Mouse (Mus musculus): ENCODE data around the gene Gm5431. TPM values are rescaled to one million over a fixed set of nuclear protein-coding genes. Genes with fewer than 3 reads are reported as not detected.

Gm5431 gene
- total and polyA plus RNA-seq, 2 experiments from 2014 or later, result 0.11 to 0.92 TPM

- no peaks in the 10 kb centered on the region for H3K27me3 ChIP-seq (ENCODE audit: control insufficient read depth, insufficient read depth, low read length)
- no peak overlapping the region for H3K4me3 ChIP-seq (ENCODE audit: low read depth, low read length)
- no peaks in the 10 kb centered on the region for H3K36me3 ChIP-seq (replicated peaks; ENCODE audit: control insufficient read depth, insufficient read depth, low read length)
- H3K4me1 ChIP-seq (ENCODE audit: control insufficient read depth, insufficient read depth), result no peaks in the 10 kb centered on the region
- ATAC-seq (ENCODE audit: insufficient read depth, low read depth), result no peak
- H3K27ac ChIP-seq (ENCODE audit: low read depth), result no peak overlapping the region
- H3K9me3 ChIP-seq (replicated peaks; ENCODE audit: control insufficient read depth, low read length), result no peaks in the 10 kb centered on the region
- WGBS, result 38% methylated on average over 13 of the region's 13 CpGs
- no peak overlapping the region for H3K4me2 ChIP-seq (ENCODE audit: low read depth, low read length)
- DNase-seq (ENCODE audit: low spot score), result no peak
- TF ChIP-seq EP300 (IDR thresholded peaks at IDR 0.05; ENCODE audit: low read depth), result no peak
- no peak for TF ChIP-seq CTCF (IDR thresholded peaks at IDR 0.05; ENCODE audit: low read depth)
- H3K9ac ChIP-seq (replicated peaks; ENCODE audit: low read depth, low read length), result no peak overlapping the region
Measured at GRCm38 (mm10) chr11:48845244-48845815, 56.7 kb downstream of the Gm5431 start.

DNA sequence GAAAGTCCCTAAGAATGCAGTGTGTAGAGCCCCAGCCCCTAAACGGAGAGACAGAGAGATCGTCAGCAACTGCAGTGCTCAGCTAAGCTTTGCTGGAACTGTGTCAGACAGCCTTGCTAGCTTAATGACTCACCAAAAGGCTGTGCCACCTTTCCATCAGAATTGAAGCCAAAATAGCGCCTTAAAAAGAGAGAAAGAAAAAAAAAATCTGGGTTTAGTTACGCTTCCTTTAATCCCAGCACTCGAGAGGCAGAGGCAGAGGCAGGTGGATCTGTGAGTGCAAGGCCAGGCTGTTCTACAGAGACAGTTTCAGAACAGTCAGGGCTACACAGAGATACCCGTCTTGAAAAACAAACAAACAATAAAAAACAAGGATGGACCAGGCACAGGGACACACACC is 57.7 kb downstream of the Gm5431 start:
- 63% methylated on average over 6 of the region's 6 CpGs for WGBS
- DNase-seq (ENCODE audit: low spot score) (no peak), ATAC-seq (ENCODE audit: insufficient read depth, low read depth) (no peak)
- TF ChIP-seq EP300 (IDR thresholded peaks at IDR 0.05; ENCODE audit: low read depth) (no peak), CTCF (IDR thresholded peaks at IDR 0.05; ENCODE audit: low read depth) (no peak)
- Histone ChIP-seq H3K27ac (ENCODE audit: low read depth) (no peak overlapping the region), H3K4me2 (ENCODE audit: low read depth, low read length) (no peak overlapping the region), H3K9ac (replicated peaks; ENCODE audit: low read depth, low read length) (no peak overlapping the region), H3K36me3 (replicated peaks; ENCODE audit: control insufficient read depth, insufficient read depth, low read length) (no peaks in the 10 kb centered on the region), H3K9me3 (replicated peaks; ENCODE audit: control insufficient read depth, low read length) (no peaks in the 10 kb centered on the region), H3K27me3 (ENCODE audit: control insufficient read depth, insufficient read depth, low read length) (no peaks in the 10 kb centered on the region), H3K4me3 (ENCODE audit: low read depth, low read length) (no peak overlapping the region), H3K4me1 (ENCODE audit: control insufficient read depth, insufficient read depth) (no peaks in the 10 kb centered on the region)

DNA sequence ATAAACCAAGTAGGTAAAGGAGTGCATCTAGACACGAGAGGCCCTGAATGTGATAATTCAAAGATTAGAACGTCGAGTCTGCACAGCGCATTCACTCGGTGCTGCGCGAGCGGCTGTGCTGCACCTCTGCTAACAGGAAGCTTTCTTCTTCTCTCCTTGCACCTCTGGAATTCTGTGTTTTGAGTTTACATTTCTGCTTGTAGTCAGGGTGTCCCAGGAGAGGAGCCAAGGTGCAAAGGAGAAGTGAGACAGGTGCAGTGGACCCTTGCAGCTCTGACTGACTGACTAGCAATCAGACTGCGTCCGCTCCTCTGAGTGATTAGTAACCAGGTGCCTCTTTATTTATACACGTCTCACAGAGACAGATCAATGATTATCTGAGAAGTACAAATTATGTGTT is 58.8 kb downstream of the Gm5431 start:
- WGBS, result 79% methylated on average over 11 of the region's 11 CpGs
- H3K4me1 ChIP-seq (ENCODE audit: control insufficient read depth, insufficient read depth), result 0 out of 2 replicates have a peak, but pooled peaks cover 5% of the 10 kb centered on the region

DNA sequence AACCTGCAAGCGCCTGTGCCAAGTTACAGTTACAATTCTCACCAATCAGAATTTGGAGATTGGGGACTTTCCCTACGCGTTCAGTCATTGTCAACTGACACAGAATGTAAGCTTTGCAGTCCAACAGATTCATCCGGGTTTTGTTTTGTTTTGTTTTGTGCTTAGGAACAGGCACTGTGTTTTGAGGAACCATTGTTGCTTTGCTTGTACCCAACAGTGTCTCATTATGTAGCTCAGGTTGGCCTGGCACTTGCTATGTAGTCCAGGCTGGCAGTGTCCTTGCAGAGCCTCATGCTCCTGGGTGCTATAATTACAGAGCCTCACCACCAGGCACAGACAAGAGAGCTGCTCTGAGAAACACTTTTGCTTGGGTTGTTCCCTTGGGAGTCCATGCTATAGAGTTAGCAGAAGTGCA is 59.6 kb downstream of the Gm5431 start:
- no peak for TF ChIP-seq CTCF (IDR thresholded peaks at IDR 0.05; ENCODE audit: low read depth)
- no peak for TF ChIP-seq EP300 (IDR thresholded peaks at IDR 0.05; ENCODE audit: low read depth)
- no peak overlapping the region for H3K4me3 ChIP-seq (ENCODE audit: low read depth, low read length)
- H3K27ac ChIP-seq (ENCODE audit: low read depth), result no peak overlapping the region
- 0 out of 2 replicates have a peak, but pooled peaks cover 6% of the 10 kb centered on the region for H3K4me1 ChIP-seq (ENCODE audit: control insufficient read depth, insufficient read depth)
- no peaks in the 10 kb centered on the region for H3K9me3 ChIP-seq (replicated peaks; ENCODE audit: control insufficient read depth, low read length)
- no peak overlapping the region for H3K9ac ChIP-seq (replicated peaks; ENCODE audit: low read depth, low read length)
- ATAC-seq (ENCODE audit: insufficient read depth, low read depth) (no peak), DNase-seq (ENCODE audit: low spot score) (no peak)
- WGBS, result 67% methylated on average over 4 of the region's 4 CpGs
- no peak overlapping the region for H3K4me2 ChIP-seq (ENCODE audit: low read depth, low read length)
- H3K36me3 ChIP-seq (replicated peaks; ENCODE audit: control insufficient read depth, insufficient read depth, low read length), result no peaks in the 10 kb centered on the region
- no peaks in the 10 kb centered on the region for H3K27me3 ChIP-seq (ENCODE audit: control insufficient read depth, insufficient read depth, low read length)

More for the DNA sequence above, 58.8 kb downstream of the Gm5431 start:
- ATAC-seq (ENCODE audit: insufficient read depth, low read depth) (no peak), DNase-seq (ENCODE audit: low spot score) (no peak)
- no peaks in the 10 kb centered on the region for H3K36me3 ChIP-seq (replicated peaks; ENCODE audit: control insufficient read depth, insufficient read depth, low read length)
- H3K27me3 ChIP-seq (ENCODE audit: control insufficient read depth, insufficient read depth, low read length), result no peaks in the 10 kb centered on the region
- H3K9me3 ChIP-seq (replicated peaks; ENCODE audit: control insufficient read depth, low read length), result no peaks in the 10 kb centered on the region
- no peak overlapping the region for H3K4me2 ChIP-seq (ENCODE audit: low read depth, low read length)
- no peak overlapping the region for H3K4me3 ChIP-seq (ENCODE audit: low read depth, low read length)
- TF ChIP-seq EP300 (IDR thresholded peaks at IDR 0.05; ENCODE audit: low read depth) (no peak), CTCF (IDR thresholded peaks at IDR 0.05; ENCODE audit: low read depth) (no peak)
- H3K9ac ChIP-seq (replicated peaks; ENCODE audit: low read depth, low read length), result no peak overlapping the region
- H3K27ac ChIP-seq (ENCODE audit: low read depth), result no peak overlapping the region

DNA sequence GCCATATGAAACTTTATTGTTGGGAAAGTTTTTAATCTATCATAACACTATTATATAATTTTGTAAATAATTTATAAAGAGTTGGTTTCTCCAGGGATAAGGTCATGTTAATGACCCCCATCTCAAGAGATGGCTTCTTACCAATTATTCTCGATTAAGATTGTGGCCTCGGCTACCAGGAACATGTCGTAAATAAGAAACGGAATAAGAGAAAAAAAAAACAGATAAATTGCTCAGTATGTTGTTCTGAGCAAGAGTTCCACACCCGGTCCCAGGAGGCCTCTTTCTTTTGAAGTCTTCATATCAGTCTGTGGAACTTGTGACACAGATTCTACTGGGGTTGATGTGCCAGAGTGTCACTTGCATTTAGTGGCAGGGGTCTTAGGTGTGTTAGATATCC is 60.8 kb downstream of the Gm5431 start:
- no peaks in the 10 kb centered on the region for H3K27me3 ChIP-seq (ENCODE audit: control insufficient read depth, insufficient read depth, low read length)
- no peak overlapping the region for H3K27ac ChIP-seq (ENCODE audit: low read depth)
- TF ChIP-seq CTCF (IDR thresholded peaks at IDR 0.05; ENCODE audit: low read depth) (no peak), EP300 (IDR thresholded peaks at IDR 0.05; ENCODE audit: low read depth) (no peak)
- H3K36me3 ChIP-seq (replicated peaks; ENCODE audit: control insufficient read depth, insufficient read depth, low read length), result no peaks in the 10 kb centered on the region
- no peak overlapping the region for H3K4me2 ChIP-seq (ENCODE audit: low read depth, low read length)
- H3K4me1 ChIP-seq (ENCODE audit: control insufficient read depth, insufficient read depth), result peaks cover 12% of the 10 kb centered on the region
- H3K9me3 ChIP-seq (replicated peaks; ENCODE audit: control insufficient read depth, low read length), result no peaks in the 10 kb centered on the region
- ATAC-seq (ENCODE audit: insufficient read depth, low read depth) (no peak), DNase-seq (ENCODE audit: low spot score) (no peak)
- no peak overlapping the region for H3K4me3 ChIP-seq (ENCODE audit: low read depth, low read length)
- H3K9ac ChIP-seq (replicated peaks; ENCODE audit: low read depth, low read length), result no peak overlapping the region
- WGBS, result 80% methylated on average over 5 of the region's 5 CpGs

- H3K9ac ChIP-seq (replicated peaks; ENCODE audit: low read depth, low read length), result no peak overlapping the region
- no peak overlapping the region for H3K4me3 ChIP-seq (ENCODE audit: low read depth, low read length)
- DNase-seq (ENCODE audit: low spot score) (no peak), ATAC-seq (ENCODE audit: insufficient read depth, low read depth) (no peak)
- H3K27ac ChIP-seq (ENCODE audit: low read depth), result no peak overlapping the region
- TF ChIP-seq EP300 (IDR thresholded peaks at IDR 0.05; ENCODE audit: low read depth), result no peak
- no peak for TF ChIP-seq CTCF (IDR thresholded peaks at IDR 0.05; ENCODE audit: low read depth)
- H3K36me3 ChIP-seq (replicated peaks; ENCODE audit: control insufficient read depth, insufficient read depth, low read length), result no peaks in the 10 kb centered on the region
- H3K9me3 ChIP-seq (replicated peaks; ENCODE audit: control insufficient read depth, low read length), result no peaks in the 10 kb centered on the region
- no peak overlapping the region for H3K4me2 ChIP-seq (ENCODE audit: low read depth, low read length)
- H3K4me1 ChIP-seq (ENCODE audit: control insufficient read depth, insufficient read depth), result peaks cover 12% of the 10 kb centered on the region
- H3K27me3 ChIP-seq (ENCODE audit: control insufficient read depth, insufficient read depth, low read length), result no peaks in the 10 kb centered on the region
Measured at GRCm38 (mm10) chr11:48840805-48841204, 61.2 kb downstream of the Gm5431 start.
